Mouse (Mus musculus) kidney, postnatal 4 days (tissue): ENCODE measurements at regions not wholly inside any gene's neighbourhood (a gene's known extent, or its start where the extent isn't known, plus 50 kb on each side); places are given as distances from the start of the nearest gene placed in this dataset.
A peak's percentile ranks its signal among the peaks of the same experiment; 100 is the strongest.

Experiments
- DNase-seq, 2 experiments: peaks; one replicate each; pipeline ENCODE4 v3.0.0; 2021; ENCODE audit warnings: mixed read lengths in 2 of 2

DNA sequence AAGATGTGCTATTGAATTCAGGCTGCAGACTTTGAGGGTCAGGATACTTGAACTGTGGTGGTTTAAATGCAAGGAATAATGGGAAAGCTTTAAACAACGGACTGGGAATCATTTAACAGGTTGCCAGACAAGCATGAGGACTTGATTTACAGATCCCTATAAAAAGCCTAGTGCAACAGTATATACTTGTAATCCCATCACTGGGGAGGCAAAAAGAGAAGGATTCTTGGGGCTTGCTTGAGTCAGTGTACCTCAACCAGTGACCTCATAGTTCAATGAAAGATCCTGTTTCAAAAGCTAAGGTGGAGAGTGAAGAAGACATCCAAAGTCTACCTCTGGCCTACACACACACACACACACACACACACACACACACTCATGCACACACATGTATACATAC lies 99.8 kb downstream of the Lrrn1 start:
- no peak for DNase-seq

DNA sequence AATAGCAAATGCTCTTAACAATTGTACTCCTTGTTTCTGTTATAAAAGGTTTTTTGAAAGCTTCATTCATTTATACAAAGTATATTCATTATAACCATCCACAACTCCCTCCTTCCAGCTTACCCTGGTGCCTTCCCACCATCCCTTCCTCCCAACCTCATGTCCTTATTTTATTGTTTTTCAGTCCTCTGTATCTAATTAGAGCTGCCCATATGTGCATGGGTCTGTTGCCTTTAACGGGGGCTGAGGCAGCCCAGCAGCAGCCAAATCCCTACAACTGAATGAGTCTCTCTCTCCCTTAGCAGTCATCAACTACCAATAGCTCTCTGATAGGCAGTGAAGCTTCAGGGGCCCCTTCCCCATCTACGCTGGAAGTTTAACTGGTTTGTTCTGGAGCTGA lies 116.2 kb downstream of the Lrrn1 start:
- no peak for DNase-seq

DNA sequence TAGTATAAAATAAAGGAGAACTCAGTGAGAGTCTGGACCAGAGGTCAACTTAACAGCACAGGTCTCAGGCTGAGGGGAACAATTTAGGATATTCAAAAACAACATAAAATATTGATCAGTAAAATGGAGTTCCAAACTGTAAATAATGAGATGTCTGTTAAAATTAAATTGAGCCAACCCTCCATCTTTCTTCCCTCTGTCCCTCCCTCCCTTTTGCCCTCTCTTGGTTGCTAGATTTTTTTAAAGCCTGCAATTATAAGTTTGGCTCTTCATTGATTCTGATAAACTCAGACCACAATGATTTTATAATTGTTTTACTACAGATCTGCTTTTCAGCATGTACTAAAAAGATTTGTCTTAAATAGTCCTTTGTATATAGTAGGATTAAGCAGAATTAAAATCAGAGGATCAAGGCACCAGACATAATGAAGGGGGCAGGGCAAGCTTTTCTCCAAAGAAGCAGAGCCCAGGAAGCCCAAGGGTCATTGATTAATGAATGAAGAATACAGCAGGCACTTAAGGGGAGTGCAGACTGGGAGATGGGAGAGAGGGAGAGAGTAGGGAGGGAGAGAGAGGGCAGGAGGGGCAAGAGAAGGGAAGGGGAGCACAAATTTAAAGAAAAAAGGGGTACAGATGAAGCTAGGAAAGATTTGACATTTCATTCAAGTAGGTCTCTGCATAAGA lies 124.4 kb downstream of the Lrrn1 start:
- DNase-seq, result no peak

DNA sequence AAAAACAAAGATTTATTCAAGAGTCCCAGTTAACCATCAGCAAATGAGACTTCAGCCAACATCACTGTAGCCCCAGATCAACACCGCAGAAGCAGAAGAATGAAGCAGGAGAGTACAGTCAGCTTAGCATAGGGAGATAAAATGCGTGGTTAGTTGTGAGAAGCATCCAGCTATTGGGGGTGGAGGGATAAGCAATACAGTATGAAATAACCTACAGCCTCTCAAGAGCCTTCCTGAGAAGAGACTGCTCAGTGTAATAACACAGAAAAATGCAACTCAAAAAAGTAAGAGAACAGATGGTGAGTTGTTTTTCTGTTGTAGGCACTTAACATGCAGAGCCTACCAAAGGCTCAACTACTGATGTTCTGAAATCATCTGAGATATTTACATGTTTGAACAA lies 128.2 kb downstream of the Lrrn1 start:
- DNase-seq, result no peak

DNA sequence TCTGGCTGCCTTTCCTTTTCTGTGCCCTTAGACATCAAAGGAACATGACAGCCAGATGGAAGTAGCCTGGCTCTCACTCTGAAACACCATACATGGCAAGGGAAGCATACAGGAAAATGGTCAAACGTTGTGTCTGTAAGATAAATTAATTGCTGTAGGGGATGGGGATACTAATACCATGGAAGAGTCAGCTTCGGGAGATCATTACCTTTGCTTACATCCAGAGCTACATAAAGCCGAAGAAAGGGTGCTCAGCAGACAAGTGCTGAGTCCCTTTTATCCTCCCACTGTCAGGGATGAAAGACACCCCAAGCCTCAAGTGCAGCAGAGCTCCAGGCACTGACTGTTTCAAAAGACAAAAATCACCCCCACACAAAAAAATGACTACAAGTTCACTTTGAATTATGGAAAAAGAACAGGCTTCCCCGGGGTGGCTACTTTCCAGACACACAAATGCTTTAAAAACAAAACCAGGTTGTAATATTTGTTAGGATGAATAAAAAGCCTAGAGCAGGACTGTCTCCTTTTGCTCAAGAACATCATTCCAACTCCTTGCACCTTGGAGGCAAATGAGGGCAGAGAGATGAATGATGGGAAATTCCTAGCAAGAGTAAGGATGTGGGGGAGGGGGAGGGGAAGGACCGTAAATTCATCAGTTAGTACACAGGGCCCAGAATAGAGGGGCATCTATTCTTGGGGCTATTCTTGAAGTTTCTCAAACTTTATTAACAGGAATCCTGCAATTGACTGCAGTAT lies 131.6 kb downstream of the Lrrn1 start:
- no peak for DNase-seq

DNA sequence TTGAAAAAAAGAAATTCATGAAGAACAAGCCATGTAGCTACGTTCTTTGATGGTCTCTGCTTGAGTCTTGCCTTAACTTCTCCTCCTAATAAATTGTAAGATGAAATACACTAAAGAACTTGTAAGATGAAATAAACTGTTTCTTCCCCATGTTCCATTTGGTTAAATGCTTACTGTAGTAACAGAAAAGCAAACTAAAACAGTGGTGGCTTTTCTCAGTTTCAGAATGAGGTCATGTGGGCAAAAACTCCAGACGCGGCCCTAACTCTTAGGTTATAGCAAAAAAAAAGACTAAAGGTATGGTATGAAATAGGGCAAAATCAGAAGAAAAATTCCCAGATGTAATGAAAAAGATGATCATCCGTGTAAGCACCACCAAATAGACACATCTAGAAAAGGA lies 169.7 kb downstream of the Lrrn1 start:
- no peak for DNase-seq

DNA sequence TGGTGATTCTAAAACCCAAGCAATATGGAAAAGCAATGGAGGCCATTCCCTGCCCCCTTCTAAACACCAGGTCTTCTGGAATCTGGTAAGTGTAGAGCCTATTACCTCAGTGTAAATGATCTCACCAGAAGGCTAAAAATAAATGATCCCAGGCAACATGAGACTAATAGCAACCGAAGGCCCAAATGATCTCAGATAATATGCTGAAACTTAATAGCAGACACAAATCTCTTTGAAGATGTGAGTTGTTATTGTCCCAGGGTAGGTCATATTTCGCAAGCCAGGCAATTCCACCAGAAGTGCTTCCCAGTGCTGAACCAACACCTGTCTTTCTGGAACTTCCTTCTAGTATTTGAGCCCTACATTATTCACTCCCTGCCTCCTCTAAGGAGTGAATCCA lies 178.6 kb downstream of the Lrrn1 start:
- DNase-seq, result no peak

DNA sequence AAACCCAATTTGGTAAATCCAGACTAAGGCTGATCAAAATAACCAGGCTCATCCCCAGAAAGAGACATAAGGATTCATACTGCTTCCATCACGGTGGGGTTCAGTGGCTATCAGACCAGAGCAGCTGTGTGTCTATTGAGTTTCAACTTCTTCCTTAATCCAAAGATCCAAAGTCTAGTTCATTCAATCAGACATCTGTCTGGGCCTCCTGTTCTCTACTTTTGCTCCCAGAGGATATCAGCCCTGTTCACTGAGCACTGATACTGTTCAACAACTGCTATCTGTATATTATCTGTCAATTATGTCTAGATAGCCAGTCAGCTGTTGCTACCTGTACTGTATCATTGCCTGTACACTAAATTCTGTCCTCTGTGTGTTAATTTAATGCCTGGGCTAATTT lies 179.0 kb downstream of the Lrrn1 start:
- no peak for DNase-seq

DNA sequence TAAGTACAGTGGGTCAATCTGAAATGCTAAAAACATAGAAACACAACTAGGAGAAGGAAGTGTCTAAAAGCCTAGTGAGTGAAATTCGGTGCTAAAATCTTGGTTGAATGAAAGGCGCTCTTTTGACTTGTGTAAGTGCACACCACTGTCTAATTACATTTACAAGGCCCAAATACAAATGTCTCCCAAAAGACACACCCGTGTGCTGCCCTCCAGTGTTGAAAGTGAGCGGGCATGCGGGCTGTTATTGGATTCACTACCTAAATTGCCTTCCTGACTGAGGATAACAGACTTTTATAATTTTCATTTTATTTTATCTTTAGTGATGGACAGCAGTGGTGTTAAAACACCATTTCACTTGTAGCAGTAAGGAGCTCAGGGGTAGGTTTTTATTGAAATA lies 180.8 kb downstream of the Lrrn1 start:
- DNase-seq, result peak; percentile 6 to 12

DNA sequence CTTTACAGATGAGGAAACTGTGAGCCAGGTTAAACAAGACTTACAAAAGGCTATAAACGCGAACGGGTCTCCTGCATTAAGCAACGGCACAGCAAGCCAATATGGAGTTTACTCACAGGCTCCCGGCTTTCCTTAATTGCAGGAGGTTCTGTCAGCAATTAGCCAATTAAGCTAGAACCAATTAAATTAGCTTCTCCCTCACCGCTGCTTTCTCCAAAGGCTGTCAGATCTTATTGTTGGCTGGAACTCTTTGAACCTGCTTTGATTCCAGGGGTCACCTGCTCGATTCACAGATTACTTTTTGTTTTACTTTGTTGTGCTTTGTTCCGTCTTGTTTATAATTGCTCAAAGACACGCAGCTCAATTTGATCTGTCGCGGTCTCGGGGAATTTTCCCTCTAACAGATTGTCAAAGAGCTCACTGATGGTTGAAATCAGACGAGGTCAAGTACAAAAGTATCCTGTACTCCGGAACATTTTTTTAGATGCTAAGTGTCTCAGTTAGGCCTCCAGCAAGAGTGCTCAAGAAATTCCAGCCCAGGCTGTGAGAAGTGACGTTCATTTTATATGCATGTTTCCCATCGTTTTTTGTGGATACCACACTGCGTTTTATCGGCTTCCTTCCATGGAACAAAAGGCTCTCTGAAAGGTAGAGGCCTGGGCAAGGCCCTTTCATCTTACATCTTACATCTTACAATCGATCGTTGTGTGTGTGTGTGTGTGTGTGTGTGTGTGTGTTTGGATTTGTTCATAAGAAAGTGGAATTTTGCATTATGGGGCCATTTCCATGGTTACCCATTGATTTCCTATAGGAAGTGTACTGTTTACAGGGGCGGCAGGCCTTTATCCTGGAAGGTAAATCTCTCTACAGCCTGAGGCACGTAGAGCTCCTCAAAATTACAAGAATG lies 181.9 kb downstream of the Lrrn1 start:
- no peak for DNase-seq

DNA sequence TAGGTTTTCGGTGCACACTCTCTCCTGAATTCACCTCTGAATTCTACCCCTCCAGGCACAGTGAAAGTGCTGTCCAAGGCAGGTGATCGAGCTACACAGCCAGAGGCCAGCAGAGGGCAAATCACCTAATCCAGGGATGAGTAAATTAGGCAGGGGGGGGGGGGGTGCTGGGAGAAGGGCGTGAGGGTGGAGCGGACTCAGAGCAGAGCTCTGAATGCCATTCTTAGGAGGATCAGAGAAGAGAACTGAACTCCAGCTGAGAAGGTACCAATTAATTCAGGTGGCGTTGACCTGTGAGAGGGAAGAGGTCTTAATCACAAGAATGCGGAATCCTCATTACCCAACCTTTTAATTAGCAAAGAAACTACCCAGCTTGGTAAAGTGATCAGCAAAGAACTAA lies 183.5 kb downstream of the Lrrn1 start:
- no peak for DNase-seq

DNA sequence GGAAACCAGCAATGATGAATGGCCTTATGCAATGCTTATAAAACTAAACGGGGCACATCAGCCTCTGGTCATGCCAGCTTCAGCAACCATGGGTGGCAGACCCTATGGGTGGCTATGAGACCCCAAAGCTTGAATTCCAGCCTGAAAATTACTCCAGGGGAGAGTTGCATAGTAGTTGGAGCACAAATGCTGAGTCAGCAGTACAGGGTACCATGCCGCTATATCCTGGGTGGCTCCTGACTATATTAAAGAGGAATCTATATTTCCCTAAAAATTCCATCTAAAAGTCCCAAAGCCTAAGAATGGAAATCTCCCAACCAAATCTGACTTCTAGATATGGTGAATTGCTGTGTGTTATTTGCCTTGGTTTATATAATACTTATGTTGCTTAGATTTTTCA lies 187.6 kb downstream of the Lrrn1 start:
- DNase-seq, result no peak

DNA sequence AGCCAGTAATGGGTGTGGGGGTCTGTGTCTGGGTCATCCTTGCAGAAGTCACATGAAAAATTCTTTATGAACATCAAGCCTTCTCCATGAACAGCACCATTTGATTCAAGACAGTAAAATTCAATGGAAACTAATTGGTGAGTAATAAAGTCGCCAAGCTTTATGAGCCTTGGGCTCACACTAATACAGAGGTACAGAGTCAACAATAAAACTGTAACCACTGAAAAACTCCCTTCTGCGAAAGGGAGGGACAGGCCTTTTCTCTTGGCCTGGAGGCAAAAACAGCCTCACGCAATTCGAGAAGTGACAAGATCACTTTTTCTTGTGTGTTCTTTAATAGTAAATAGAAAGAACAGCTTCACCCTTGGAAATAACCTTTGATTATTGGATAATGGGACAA lies 200.7 kb downstream of the Lrrn1 start:
- no peak for DNase-seq

DNA sequence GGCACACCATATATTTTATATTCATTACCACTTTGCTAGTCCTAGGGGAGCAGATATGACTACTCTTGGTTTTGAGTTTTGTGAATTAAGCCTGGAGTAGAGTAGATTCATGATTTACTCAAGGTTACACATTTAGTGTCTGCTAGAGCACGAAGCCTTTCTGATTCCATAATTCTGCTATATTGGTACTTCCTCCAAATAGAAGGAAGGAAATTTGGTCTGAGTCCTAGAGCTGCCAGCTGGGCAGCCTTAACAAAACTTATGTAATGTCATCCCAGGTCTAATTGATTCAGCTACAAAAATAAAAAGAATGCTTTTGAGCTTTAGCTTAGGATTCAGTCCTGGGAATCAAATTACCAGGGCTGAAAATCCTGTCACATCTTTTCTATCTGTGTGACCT lies 205.2 kb downstream of the Lrrn1 start:
- no peak for DNase-seq

DNA sequence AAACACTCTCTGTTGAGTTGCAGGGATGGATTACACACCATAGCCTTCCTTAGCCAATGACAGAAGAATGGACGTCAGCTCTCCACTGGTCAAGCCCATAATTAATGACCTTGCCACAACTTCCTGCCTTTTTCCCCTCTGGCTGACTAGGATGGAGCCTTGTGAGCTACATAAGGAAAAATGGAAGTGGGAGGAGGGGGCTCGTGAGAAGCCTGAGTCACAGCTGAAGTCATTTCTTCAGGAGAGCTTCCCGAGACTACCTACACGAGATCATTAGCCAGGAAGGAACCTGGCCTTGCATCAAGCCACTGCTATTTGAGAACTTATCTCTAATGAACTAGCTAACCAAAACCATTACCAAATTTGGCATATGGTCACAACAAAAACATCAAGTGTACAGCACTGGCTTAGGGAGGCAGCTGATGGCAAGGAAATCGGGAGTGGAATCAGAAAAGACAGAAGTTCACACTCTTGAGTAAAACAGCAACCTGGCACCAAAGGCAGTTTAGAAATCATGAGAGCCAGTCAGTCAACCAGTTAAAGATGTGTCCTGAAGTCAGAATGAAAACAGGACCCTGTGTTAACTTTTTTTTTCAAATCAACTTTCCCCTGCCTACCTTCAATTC lies 219.7 kb downstream of the Lrrn1 start:
- no peak for DNase-seq

DNA sequence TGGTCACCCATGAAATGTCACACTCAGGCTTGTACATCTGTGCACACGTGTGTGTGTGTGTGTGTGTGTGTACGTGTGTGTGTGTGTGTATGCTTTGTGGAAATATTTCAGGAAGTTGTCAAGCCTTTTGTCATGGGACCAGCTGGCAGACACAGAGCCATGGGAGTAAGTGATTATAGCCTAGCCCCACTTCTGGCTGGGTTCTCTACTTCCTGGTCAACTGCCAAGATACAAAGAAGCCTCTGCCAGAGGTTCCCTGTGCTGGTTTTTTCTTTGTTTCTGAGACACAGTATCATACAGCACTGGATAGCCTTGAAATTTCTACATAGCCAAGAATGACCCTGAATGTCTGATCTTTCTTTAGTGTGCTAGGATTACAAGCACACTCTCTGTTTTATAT lies 220.2 kb downstream of the Lrrn1 start:
- DNase-seq, result no peak

DNA sequence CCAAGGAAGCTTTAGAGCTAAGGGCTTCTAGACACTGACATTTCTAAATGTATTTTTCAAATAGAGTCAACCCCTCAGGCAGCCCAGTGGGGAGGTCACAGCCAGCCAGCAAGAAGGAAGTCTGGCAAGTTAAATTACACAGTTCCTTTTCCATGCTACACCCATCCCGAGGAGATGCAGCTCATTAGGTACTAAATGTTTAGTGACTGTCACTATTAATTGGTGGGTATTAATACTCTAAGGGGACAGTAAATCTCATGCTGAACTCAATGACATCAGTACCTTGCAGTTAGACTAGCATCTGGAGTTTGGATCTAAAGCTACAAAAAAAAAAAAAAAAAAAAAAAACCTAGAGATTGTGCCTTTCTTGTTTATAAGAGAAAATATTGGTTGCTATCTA lies 222.6 kb downstream of the Lrrn1 start:
- DNase-seq, result no peak

DNA sequence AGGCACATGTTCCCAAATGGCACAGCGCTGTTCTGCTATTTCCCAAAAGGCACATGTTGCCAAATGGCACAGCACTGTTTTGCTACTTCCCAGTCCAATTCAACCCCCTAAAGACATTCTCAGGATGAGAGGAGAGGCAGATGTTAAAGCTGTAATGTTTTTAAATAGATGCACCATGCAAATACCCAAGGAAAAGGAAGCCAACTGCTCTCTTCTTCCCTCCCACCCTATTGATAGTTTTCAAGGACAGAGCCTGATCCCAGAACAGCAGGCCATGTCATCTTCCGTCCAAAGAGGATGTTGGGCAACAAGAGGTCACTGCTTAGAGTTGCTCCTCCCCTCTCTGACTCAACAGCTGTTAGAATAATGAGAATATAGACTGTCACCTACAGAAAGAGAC lies 225.6 kb downstream of the Lrrn1 start:
- DNase-seq, result no peak

DNA sequence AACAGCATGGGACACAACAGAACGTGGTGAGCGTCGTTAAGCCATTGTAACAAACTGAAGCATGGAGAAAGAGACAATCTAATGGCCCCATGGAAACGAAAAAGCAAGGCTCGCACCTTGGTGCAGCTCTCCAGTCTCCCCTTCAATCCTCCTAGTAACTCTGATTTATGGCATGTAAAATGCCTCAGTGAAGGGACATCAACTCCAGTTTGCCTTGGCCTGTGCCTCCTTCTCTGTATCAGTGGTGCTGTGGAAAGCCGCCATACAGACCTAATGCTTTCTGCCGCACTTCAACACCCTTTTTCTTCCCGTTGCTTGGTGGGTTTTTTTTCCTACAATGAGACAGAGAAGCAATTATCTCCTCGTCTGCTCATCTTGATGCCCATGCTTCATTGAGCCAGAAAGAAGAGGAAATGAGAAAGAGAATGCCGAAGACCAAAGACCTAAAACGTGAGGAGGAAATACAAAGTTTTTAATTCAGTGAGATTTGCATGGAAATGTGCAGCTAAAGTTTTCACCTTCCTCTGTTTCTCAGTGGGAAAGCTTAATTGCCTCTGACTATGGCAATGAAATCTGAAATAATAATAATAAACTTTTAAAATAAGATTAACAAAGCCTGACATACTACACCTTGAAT lies 241.4 kb downstream of the Lrrn1 start:
- DNase-seq, result no peak

DNA sequence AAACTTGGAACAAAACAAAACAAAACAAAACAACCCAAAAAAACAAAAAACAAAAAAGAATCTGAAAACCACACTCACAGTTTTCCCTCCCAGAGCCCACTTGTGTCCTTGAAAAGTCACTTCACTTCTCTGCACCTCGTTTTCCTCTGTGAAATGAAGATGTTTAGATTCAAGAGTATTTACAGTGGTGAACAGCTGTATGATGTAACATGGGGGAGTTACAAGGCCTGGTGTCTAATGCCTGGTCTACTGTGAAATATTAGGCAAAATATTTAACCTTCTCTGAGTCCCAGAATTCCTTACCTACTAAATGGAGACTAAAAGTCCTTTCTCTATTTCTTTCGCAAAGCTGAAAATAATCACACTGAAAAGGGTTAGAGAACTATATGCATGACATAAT lies 255.4 kb downstream of the Lrrn1 start:
- no peak for DNase-seq

DNA sequence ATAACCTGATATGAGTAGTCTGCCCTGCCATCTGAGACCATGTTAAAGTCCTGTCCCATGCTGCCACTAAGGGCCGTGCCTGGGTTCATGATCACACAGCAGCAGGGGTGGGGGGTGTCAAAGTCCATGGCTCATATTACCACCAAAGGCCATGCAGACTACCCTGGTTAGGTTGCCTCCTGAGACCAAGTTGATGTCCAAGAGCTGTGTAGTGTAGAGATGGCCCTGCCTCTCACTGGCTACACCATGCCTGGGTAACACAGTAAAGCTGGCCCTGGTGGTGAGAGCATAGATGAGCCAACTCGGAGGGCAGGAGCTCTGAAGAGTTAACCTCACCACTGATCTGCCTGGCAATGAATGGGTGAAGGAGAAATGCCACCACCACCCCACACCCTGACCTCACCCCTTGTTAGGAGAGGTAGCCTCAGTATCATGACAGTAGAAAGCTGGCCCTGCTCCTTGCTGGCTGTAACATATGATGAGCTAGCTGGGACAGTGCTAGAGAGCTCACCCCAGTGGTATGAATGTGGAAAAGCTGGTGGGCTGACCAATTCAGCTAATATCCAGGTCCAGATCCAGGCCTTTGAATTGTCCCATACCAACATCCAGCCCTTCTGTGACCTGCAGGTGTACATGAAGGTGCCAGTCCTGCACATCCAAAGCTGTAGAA lies 258.8 kb downstream of the Lrrn1 start:
- DNase-seq, result no peak

DNA sequence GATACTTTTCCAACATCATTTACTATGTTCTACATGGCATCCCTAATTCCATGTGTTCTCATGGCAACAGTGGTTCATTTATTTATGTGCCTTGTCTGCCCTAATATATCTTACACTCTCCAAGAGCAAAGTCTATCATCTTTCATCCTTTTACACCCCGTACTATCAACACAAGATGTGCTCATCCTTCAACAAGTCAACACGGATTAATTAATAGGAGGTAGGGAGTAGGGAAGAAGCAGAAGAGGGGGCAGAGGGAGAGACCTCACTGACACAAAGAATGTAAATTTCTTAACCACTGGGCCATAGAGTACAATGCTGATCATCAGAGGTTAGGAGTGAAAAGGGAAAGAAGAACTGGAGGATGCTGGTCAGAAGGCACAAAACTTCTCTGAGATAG lies 267.0 kb upstream of the Setmar start:
- DNase-seq, result no peak
